Mouse (Mus musculus) brown adipose tissue, adult 24 weeks (tissue): ENCODE measurements around the gene Kat2b. TPM values are rescaled to one million over a fixed set of nuclear protein-coding genes. Genes with fewer than 3 reads are reported as not detected.
"Not testable (repeated sequence)": the region's sequence is repeated elsewhere in the genome, so short reads cannot be mapped to it uniquely, and the experiment has no call there.

Experiments
- H3K27ac ChIP-seq: fragments of 200-500 bp; replicated peaks from 2 replicates; pipeline ENCODE4 v1.5.1; 2012; ENCODE audit warnings: low read depth, mild to moderate bottlenecking, low read length
- H3K4me1 ChIP-seq: fragments of 200-500 bp; 2 replicates; pipeline ENCODE4 v1.6.1; 2012; ENCODE audit warnings: low read length, mixed read lengths; ENCODE audit not compliant: control insufficient read depth, insufficient read depth, insufficient read length
- H3K4me3 ChIP-seq: fragments of 200-500 bp; 2 replicates; pipeline ENCODE4 v1.5.1; 2012; ENCODE audit warnings: low read depth, mild to moderate bottlenecking, low read length, moderate library complexity; ENCODE audit not compliant: insufficient read depth
- polyA plus RNA-seq: library from polyadenylated mRNA; stranded (reverse); fragments of >200 nt; gene quantifications from 2 replicates; pipeline ENCODE4 v1.2.4, GENCODE M21; 2012; ENCODE audit not compliant: missing spikeins, insufficient read depth, insufficient read length

Kat2b gene
- polyA plus RNA-seq, 1 experiment, result 52.3 TPM

DNA sequence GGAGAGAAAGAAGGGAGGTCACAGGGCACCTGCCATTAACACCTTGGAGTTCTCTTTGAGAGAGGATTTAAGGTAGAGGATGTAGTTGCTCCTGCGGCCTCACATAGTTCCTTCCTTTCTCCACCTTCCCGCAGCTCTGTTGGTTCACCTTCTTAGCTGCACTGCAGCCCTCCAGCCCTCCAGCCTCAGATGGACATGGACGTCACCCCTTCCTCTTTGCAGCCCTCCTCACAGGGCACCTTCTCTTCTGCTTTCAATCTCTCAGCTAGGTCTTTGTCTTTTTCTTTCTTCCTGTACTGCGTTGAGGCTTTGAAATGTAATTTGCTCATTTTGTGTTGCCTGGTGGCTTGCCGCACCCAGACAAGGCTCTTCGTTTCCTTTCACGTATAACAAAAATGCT lies 39.4 kb downstream of the Kat2b start:
- not testable (repeated sequence) for H3K27ac ChIP-seq, H3K4me1 ChIP-seq, H3K4me3 ChIP-seq

DNA sequence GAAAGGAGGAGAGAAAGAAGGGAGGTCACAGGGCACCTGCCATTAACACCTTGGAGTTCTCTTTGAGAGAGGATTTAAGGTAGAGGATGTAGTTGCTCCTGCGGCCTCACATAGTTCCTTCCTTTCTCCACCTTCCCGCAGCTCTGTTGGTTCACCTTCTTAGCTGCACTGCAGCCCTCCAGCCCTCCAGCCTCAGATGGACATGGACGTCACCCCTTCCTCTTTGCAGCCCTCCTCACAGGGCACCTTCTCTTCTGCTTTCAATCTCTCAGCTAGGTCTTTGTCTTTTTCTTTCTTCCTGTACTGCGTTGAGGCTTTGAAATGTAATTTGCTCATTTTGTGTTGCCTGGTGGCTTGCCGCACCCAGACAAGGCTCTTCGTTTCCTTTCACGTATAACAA lies 42.3 kb downstream of the Kat2b start:
- not testable (repeated sequence) for H3K4me3 ChIP-seq, H3K4me1 ChIP-seq, H3K27ac ChIP-seq

DNA sequence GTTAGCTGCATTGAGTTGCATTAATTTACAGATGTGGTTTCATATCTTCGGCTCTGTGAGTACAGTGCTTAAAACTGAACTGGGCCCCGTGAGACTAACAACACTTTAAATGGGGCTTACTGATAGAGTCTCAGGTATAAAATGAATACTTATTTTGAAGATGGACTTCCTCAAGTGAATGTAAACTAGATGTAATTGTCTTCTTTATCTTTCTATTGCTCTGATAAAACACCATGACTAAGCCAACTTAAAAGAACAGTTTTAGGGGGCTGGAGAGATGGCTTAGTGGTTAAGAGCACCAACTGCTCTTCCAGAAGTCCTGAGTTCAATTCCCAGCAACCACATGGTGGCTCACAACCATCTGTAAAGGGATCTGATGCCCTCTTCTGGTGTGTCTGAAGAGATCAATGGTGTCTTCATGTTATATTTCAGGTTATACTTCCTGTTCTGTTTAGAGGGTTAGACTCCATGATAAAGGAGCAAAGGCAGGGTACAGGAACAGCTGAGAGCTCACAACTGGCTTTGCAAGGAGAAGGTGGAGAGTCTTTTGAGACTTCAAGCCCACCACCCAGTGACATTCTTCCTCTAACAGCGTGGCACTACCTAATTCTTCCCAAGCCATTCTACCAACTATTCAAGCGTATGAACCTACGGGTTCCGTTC lies 50.8 kb downstream of the Kat2b start:
- H3K27ac ChIP-seq, result no peak overlapping the region
- peaks cover 3% of the 10 kb centered on the region; the same call in 1 of the 2 replicates for H3K4me1 ChIP-seq
- no peak overlapping the region for H3K4me3 ChIP-seq

DNA sequence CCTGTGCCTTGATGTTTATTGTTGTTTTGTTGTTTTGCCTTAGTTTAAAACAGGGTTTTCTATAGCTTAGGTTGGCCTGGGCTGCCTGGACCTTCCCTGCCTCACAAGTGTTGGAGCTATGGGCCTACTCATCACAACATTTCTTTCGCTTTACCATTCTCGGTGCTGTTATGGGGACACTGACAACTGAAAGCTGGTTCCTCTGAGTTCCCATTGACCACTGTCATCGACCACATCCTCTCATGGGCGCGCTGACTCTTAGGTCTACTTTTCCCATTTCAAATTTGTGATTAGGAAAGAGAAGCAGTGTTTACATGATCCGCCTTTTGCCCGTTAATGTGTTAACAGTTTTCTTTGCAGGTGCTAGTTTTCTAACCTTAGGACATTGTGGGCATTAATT lies 51.7 kb downstream of the Kat2b start:
- no peak overlapping the region for H3K4me3 ChIP-seq
- no peak overlapping the region for H3K27ac ChIP-seq
- H3K4me1 ChIP-seq, result peaks cover 3% of the 10 kb centered on the region; the same call in 1 of the 2 replicates

DNA sequence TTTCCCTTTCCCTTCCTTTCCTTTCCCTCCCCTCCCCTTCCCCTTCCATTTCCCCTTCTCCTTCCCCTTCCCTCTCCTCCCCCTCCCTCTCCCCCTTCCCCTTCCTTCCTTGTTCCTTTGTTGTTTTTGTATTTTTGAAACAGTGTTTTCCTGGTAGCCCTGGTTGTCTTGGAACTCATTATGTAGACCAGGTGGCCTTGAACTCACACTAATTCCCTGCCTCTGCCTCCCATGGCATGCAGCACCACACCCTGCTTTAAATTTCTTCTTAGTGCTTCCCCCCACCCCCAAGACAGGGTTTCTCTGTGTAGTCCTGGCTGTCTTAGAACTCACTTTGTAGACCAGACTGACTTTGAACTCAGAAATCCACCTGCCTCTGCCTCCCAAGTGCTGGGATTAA lies 52.7 kb downstream of the Kat2b start:
- Histone ChIP-seq H3K4me3 (no peak overlapping the region), H3K27ac (no peak overlapping the region), H3K4me1 (peaks cover 3% of the 10 kb centered on the region; the same call in 1 of the 2 replicates)

DNA sequence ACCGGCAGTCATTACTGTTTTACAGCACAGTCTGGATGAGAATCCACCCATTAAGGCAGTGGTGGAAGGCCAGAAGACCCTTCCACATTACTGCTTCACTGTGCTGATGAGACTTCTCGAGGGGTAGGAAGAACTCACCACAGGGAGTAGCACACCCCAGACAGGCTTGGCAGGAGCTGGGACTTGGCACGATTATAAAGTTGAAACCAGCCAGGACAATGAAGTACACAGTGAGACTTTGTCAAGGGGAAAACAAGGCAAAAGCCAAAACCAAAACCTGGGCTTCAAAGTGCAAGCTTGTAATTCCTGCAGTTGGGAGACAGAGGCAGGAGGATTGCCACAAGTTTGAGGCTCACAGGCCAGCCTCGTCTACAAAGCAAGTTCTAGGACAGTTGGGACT lies 54.0 kb downstream of the Kat2b start:
- H3K27ac ChIP-seq, result peak overlapping the region; percentile 2; the same call in 1 of the 2 replicates
- no peak overlapping the region for H3K4me3 ChIP-seq
- H3K4me1 ChIP-seq, result peaks cover 3% of the 10 kb centered on the region; the same call in 1 of the 2 replicates

DNA sequence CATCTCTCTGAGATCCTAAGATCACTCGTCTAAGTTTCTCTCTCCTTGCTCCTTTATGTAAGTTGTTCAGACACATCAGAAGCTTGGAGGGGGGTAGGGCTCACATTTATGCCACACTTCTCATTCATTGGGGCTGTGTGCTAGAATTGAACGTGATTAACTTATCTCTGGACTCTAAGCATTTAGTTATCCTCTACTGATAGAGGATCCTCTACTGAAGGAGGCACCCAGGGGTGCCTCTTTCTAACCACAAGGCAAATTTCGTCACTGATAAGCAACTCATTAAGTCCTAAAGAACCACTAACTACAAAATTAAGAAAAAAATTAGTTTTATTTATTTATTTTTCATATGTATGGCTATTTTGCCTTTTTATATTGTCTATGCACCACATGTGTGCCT lies 55.5 kb downstream of the Kat2b start:
- peaks cover 7% of the 10 kb centered on the region for H3K4me1 ChIP-seq
- H3K27ac ChIP-seq, result no peak overlapping the region
- H3K4me3 ChIP-seq, result no peak overlapping the region

DNA sequence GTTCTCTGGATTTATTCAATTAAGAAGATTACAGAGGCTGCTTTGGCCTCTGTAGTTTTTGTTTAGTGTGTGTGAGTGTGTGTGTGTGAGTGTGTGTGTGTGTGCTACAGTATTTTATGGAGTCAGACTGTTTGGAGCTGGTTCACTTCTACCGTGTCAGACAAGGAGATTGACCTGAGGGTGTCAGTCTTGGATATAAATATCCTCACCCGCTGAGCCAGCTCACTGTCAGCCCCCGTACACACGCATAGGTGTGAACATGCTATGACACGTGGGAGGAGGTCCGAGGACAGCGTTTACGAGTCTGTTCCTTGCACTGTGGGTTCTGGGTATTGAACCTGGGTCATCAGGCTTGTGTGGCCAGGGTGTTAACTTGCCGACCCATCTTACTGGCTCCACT lies 57.1 kb downstream of the Kat2b start:
- Histone ChIP-seq H3K4me3 (no peak overlapping the region), H3K4me1 (peaks cover 7% of the 10 kb centered on the region), H3K27ac (no peak overlapping the region)

DNA sequence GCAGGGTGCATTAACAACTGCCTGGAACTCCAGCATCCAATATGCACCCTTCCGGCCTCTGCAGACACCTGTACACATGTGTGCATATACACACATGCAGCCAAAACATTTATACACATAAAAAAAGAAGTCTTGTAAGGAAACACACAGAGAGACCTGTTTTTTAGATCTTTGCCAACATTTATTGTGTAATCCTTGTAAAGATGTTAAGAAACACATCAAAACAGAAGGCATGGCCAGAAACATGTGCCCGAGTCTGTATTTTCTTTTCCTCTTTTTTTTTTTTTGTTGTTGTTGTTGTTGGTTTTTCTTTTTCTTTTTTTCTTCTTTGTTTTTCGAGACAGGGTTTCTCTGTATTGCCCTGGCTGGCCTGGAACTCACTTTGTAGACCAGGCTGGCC lies 59.5 kb downstream of the Kat2b start:
- H3K27ac ChIP-seq, result no peak overlapping the region
- no peak overlapping the region for H3K4me3 ChIP-seq
- H3K4me1 ChIP-seq, result peaks cover 3% of the 10 kb centered on the region; the same call in 1 of the 2 replicates

DNA sequence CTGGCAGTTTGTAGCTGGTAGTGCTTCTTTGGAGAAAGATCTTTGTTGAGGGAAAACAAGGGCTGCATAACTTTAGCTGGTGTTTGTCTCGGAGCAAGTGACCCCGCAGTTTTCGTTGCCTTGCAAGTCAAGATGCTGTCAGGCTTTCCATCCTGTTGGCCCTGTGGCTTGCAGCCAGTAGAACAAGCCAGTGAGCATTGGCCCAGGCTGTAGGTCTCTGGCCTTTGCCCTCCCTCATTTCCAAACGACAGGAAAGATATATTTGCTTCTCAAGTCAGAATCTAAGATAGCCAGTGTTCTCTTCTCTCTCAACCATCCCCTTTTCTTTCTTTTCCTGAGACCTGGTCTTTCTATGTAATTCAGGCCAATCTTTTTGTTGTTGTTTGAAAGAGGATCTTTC lies 60.8 kb downstream of the Kat2b start:
- H3K27ac ChIP-seq, result 0 out of 2 replicates have a peak overlapping the region, but pooled peaks have one; percentile 30
- peaks cover 3% of the 10 kb centered on the region; the same call in 1 of the 2 replicates for H3K4me1 ChIP-seq

DNA sequence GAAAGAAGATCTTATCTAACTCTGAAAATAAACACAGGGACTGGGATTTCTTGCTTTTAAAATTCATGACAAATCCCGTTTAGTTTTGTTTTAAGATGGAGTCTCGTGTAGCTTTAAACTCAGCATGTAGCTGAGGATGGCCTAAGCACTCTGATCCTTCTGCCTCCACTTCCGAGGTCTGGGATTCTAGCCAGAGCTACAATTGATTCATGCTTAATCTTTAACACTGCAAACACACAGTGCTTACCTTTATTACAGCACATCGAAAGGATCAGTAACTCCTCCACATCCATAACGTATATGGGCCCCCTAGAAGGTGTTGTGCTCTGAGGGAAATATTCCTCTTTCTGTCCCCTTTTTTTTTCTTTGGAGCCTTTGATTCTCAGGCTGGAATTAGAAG lies 61.5 kb downstream of the Kat2b start:
- Histone ChIP-seq H3K4me1 (peaks cover 3% of the 10 kb centered on the region; the same call in 1 of the 2 replicates), H3K4me3 (no peak overlapping the region), H3K27ac (no peak overlapping the region)

More for the DNA sequence above, 60.8 kb downstream of the Kat2b start:
- H3K4me3 ChIP-seq, result no peak overlapping the region

DNA sequence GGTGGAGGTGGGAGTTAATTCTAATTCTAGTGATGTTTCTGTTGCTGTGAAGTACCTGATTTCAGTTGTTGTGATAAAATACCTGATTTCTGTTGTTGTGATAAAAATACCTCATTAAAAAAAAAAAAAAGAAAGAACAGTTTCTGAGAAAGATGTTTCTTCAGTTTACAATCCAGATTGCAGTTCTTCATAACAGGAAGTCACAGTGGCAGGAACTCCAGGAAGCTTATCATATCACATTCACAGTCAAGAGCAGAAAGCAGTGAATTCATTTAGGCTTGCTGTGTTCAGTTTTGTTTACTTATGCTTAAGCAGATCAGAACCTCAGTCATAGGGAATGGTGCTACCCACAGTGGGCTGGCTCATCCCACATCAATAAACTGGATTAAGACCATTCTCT lies 64.7 kb downstream of the Kat2b start:
- Histone ChIP-seq H3K27ac (no peak overlapping the region), H3K4me1 (no peaks in the 10 kb centered on the region; the same call in 1 of the 2 replicates), H3K4me3 (no peak overlapping the region)

DNA sequence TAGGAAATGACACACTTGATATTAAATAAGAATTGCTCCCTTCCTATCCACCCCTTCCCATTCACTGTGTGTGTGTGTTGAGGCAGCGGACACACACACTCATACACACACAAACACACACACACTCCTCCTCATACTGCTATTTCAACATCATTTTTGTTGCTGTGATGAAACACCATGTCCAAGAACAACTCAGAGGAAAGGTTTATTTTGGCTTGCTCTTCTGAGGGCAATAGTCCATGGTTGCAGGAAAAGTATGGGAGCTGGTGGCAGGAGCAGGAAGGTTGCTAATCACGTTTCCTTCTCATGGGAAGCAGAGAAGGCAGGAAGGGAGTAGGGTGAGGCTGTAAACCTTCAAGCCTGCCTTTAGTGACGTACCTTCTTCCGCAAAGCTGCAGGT lies 76.7 kb downstream of the Kat2b start:
- H3K4me3 ChIP-seq, result no peak overlapping the region
- H3K4me1 ChIP-seq, result no peaks in the 10 kb centered on the region
- H3K27ac ChIP-seq, result no peak overlapping the region

DNA sequence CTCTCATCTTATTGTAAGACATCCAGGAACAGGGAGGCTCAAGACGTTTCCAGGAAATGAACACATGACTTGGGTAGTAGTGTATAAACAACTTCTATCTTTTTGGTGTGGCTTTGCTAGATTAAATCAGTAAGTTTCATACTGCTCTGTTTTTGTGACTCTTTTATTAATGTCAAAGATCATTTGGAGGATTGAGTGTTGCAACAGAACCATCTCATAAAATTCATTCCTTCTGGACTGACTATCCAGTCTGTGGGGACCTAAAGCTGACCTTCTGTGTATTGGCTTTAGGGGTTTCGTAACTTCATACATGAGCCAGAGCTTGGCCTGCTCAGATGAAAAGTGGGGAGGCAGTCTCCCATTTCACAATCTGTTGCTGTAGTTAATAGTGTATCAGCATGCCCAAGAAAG lies 83.6 kb downstream of the Kat2b start:
- Histone ChIP-seq H3K27ac (peak overlapping the region; percentile 94), H3K4me3 (no peak overlapping the region), H3K4me1 (peaks cover 9% of the 10 kb centered on the region; the same call in 1 of the 2 replicates)

DNA sequence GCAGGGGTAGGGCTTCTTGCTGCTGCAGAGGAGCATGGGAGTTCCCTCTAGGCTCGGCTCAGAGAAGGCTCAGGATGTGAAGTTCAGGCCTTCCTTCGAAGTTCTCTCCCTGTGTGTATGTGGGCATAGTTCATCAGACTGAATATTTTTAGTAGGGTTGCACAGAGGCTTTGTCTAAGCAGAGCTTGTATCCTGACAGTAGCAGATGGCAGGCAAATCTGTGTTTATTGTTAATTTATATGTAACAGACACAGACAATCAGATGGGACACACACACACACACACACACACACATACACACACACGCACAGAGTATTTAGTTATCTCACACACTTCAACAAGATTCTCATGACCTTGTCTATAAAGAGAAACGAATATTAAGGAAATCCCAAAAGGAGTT lies 87.9 kb downstream of the Kat2b start:
- H3K4me3 ChIP-seq, result no peak overlapping the region
- peaks cover 9% of the 10 kb centered on the region for H3K4me1 ChIP-seq
- no peak overlapping the region for H3K27ac ChIP-seq

DNA sequence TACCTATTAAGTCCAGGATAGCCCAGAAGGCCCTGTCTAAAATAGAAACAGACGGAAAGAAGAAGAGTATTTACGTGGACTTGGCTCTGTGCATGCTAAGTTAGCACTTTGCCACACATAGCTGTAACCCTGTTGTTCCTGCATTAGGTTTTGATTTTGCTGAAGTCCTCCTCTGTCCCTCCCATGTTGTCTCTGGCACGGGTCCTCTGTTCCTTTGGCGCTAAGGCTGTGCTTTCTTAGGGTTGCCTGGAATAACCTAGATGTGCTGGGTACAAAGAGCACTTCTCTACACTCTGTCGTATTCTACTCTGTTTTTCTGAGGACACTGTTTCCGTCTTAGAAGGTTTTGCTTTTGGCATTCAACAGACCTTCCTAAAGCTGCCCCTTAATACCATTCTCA lies 88.4 kb downstream of the Kat2b start:
- H3K27ac ChIP-seq, result 0 out of 2 replicates have a peak overlapping the region, but pooled peaks have one; percentile 15
- no peak overlapping the region for H3K4me3 ChIP-seq
- H3K4me1 ChIP-seq, result peaks cover 8% of the 10 kb centered on the region
